Mouse (Mus musculus) liver, postnatal 0 days (tissue): ENCODE measurements around the gene Rftn1. TPM values are rescaled to one million over a fixed set of nuclear protein-coding genes. Genes with fewer than 3 reads are reported as not detected.

Experiments used
- ATAC-seq: fragments of 200-750 bp; cut with Nextera tagmentation; 2 replicates; pipeline ENCODE4 v1.8.0; 2017; ENCODE audit warnings: mild to moderate bottlenecking, moderate library complexity
- DNase-seq: peaks from one replicate; pipeline ENCODE4 v3.0.0-alpha.2; 2016
- H3K27ac ChIP-seq: fragments of 300-500 bp; sonication (generic); 2 replicates; pipeline ENCODE4 v1.5.1; 2014; ENCODE audit warnings: antibody characterized with exemption, moderate library complexity, mild to moderate bottlenecking, low read depth
- H3K27me3 ChIP-seq: fragments of 300-500 bp; sonication (generic); 2 replicates; pipeline ENCODE4 v1.6.1; 2014; ENCODE audit warnings: low read length, control low read depth, mixed read lengths; ENCODE audit not compliant: insufficient read depth
- H3K36me3 ChIP-seq: fragments of 300-500 bp; sonication (generic); replicated peaks from 2 replicates; pipeline ENCODE4 v1.6.1; 2014; ENCODE audit warnings: mild to moderate bottlenecking, control low read depth, low read length, moderate library complexity, mixed read lengths; ENCODE audit not compliant: insufficient read depth
- H3K4me1 ChIP-seq: fragments of 300-500 bp; sonication (generic); 2 replicates; pipeline ENCODE4 v1.6.1; 2014; ENCODE audit warnings: antibody characterized with exemption, mild to moderate bottlenecking, control low read depth; ENCODE audit not compliant: insufficient read depth
- H3K4me2 ChIP-seq: fragments of 300-500 bp; sonication (generic); 2 replicates; pipeline ENCODE4 v1.6.1; 2014; ENCODE audit warnings: low read depth, mild to moderate bottlenecking, low read length, moderate library complexity, mixed read lengths
- H3K4me3 ChIP-seq: fragments of 300-500 bp; sonication (generic); 2 replicates; pipeline ENCODE4 v1.5.1; 2014; ENCODE audit warnings: low read depth, low read length
- H3K9ac ChIP-seq: fragments of 300-500 bp; sonication (generic); replicated peaks from 2 replicates; pipeline ENCODE4 v1.6.1; 2014; ENCODE audit warnings: mild to moderate bottlenecking, moderate library complexity
- H3K9me3 ChIP-seq: fragments of 300-500 bp; sonication (generic); 2 replicates; pipeline ENCODE4 v1.6.1; 2016; ENCODE audit warnings: mild to moderate bottlenecking, control low read depth, low read length, mixed read lengths
- CTCF ChIP-seq: sonication (generic); IDR thresholded peaks from 2 replicates; pipeline ENCODE4 v1.5.1; 2016; ENCODE audit warnings: antibody characterized with exemption, low read depth
- EP300 ChIP-seq: IDR thresholded peaks from 2 replicates; pipeline ENCODE4 v1.6.1; 2016; ENCODE audit warnings: antibody characterized with exemption, low read depth, mild to moderate bottlenecking
- WGBS: fragments of 180-500 bp; shearing (Covaris S2); extraction: QIAGEN DNeasy Blood & Tissue Kit; methylation state at CpG from one replicate; pipeline ENCODE4 v1.1.7; 2014; ENCODE audit not compliant: insufficient replicate concordance; 5-methylcytosine and 5-hydroxymethylcytosine counted together
- polyA plus RNA-seq: library from polyadenylated mRNA; unstranded; fragments of >200 nt; fragmentation: Nextera tagmentation; extraction: Ambion mirVana; gene quantifications from 2 replicates; pipeline ENCODE4 v1.2.1, GENCODE M21; 2015

Gene Rftn1
- polyA plus RNA-seq, 1 experiment from 2014 or later: 6.0 TPM

- ATAC-seq: no peak
- Histone ChIP-seq H3K4me1 (0 out of 2 replicates have a peak, but pooled peaks cover 3% of the 10 kb centered on the region), H3K4me3 (no peak overlapping the region), H3K9me3 (no peaks in the 10 kb centered on the region), H3K27ac (no peak overlapping the region), H3K27me3 (no peaks in the 10 kb centered on the region), H3K36me3 (no peaks in the 10 kb centered on the region), H3K9ac (no peak overlapping the region), H3K4me2 (no peak overlapping the region)
- 81% methylated on average over 2 of the region's 2 CpGs for WGBS
- TF ChIP-seq CTCF (no peak), EP300 (no peak)
- DNase-seq: no peak
Measured at GRCm38 (mm10) chr17:50126545-50126944, 63.9 kb downstream of the Rftn1 start.

- Histone ChIP-seq H3K4me2 (no peak overlapping the region), H3K27ac (no peak overlapping the region), H3K4me3 (no peak overlapping the region), H3K27me3 (no peaks in the 10 kb centered on the region), H3K36me3 (no peaks in the 10 kb centered on the region), H3K9me3 (no peaks in the 10 kb centered on the region), H3K4me1 (peaks cover 3% of the 10 kb centered on the region; the same call in 1 of the 2 replicates), H3K9ac (no peak overlapping the region)
- ATAC-seq (no peak), DNase-seq (no peak)
- 69% methylated on average over 5 of the region's 5 CpGs for WGBS
- TF ChIP-seq CTCF (no peak), EP300 (no peak)
Measured at GRCm38 (mm10) chr17:50125900-50126299, 64.6 kb downstream of the Rftn1 start.

GRCm38 (mm10) chr17:50125245-50125798, 65.2 kb downstream of the Rftn1 start:
- Histone ChIP-seq H3K27ac (no peak overlapping the region), H3K9me3 (no peaks in the 10 kb centered on the region), H3K4me2 (no peak overlapping the region), H3K4me3 (no peak overlapping the region), H3K4me1 (peaks cover 3% of the 10 kb centered on the region), H3K9ac (no peak overlapping the region), H3K36me3 (no peaks in the 10 kb centered on the region), H3K27me3 (no peaks in the 10 kb centered on the region)
- TF ChIP-seq CTCF (no peak), EP300 (no peak)
- 47% methylated on average over 3 of the region's 3 CpGs for WGBS
- DNase-seq: no peak
- ATAC-seq: no peak

GRCm38 (mm10) chr17:50124708-50125107, 65.8 kb downstream of the Rftn1 start:
- Histone ChIP-seq H3K9me3 (no peaks in the 10 kb centered on the region), H3K4me1 (peaks cover 3% of the 10 kb centered on the region), H3K4me2 (no peak overlapping the region), H3K36me3 (no peaks in the 10 kb centered on the region), H3K27ac (no peak overlapping the region), H3K27me3 (no peaks in the 10 kb centered on the region), H3K9ac (no peak overlapping the region), H3K4me3 (no peak overlapping the region)
- no peak for DNase-seq
- TF ChIP-seq EP300: no peak
- no peak for TF ChIP-seq CTCF
- ATAC-seq: no peak
- WGBS: 76% methylated on average over 4 of the region's 4 CpGs

GRCm38 (mm10) chr17:50122555-50122954, 67.9 kb downstream of the Rftn1 start:
- peaks cover 3% of the 10 kb centered on the region for H3K4me1 ChIP-seq
- H3K9ac ChIP-seq: no peak overlapping the region
- ATAC-seq (no peak), DNase-seq (no peak)
- H3K27ac ChIP-seq: no peak overlapping the region
- H3K36me3 ChIP-seq: no peaks in the 10 kb centered on the region
- H3K4me3 ChIP-seq: no peak overlapping the region
- 54% methylated on average over 8 of the region's 8 CpGs for WGBS
- no peaks in the 10 kb centered on the region for H3K27me3 ChIP-seq
- no peaks in the 10 kb centered on the region for H3K9me3 ChIP-seq
- H3K4me2 ChIP-seq: no peak overlapping the region
- TF ChIP-seq CTCF (no peak), EP300 (no peak)

GRCm38 (mm10) chr17:50120098-50120497, 70.4 kb downstream of the Rftn1 start:
- no peak overlapping the region for H3K9ac ChIP-seq
- no peak overlapping the region for H3K4me2 ChIP-seq
- H3K4me3 ChIP-seq: no peak overlapping the region
- H3K9me3 ChIP-seq: no peaks in the 10 kb centered on the region
- no peaks in the 10 kb centered on the region for H3K27me3 ChIP-seq
- TF ChIP-seq CTCF (no peak), EP300 (no peak)
- ATAC-seq (no peak), DNase-seq (no peak)
- WGBS: 61% methylated on average over 4 of the region's 4 CpGs
- H3K27ac ChIP-seq: no peak overlapping the region
- no peaks in the 10 kb centered on the region for H3K36me3 ChIP-seq
- H3K4me1 ChIP-seq: peaks cover 3% of the 10 kb centered on the region

- H3K4me1 ChIP-seq: no peaks in the 10 kb centered on the region; the same call in none of the 2 replicates
- no peaks in the 10 kb centered on the region for H3K36me3 ChIP-seq
- 90% methylated on average over 7 of the region's 7 CpGs for WGBS
- H3K4me2 ChIP-seq: no peak overlapping the region
- ATAC-seq (no peak), DNase-seq (no peak)
- H3K9ac ChIP-seq: no peak overlapping the region
- no peak for TF ChIP-seq CTCF
- no peak for TF ChIP-seq EP300
- no peaks in the 10 kb centered on the region for H3K9me3 ChIP-seq
- H3K27ac ChIP-seq: no peak overlapping the region
- no peaks in the 10 kb centered on the region for H3K27me3 ChIP-seq
- no peak overlapping the region for H3K4me3 ChIP-seq
Measured at GRCm38 (mm10) chr17:50117461-50117860, 73.0 kb downstream of the Rftn1 start.
